Mouse (Mus musculus): ENCODE measurements around the gene Sqor.
A peak's percentile ranks its signal among the peaks of the same experiment; 100 is the strongest.

Sqor gene

GRCm38 (mm10) chr2:122783730-122784129 lies 18.7 kb downstream of the Sqor start:
- DNase-seq (ENCODE audit: low read depth, low spot score) = no peak

GRCm38 (mm10) chr2:122784701-122785100 lies 19.7 kb downstream of the Sqor start:
- DNase-seq (ENCODE audit: low read depth, low spot score) = no peak

GRCm38 (mm10) chr2:122786167-122786566 lies 21.1 kb downstream of the Sqor start:
- DNase-seq (ENCODE audit: low read depth, low spot score) = no peak

- DNase-seq (ENCODE audit: low read depth, low spot score) = no peak
Observed at GRCm38 (mm10) chr2:122789311-122789710, 24.3 kb downstream of the Sqor start.

- no peak for DNase-seq (ENCODE audit: low read depth, low spot score)
Observed at GRCm38 (mm10) chr2:122789730-122790129, 24.7 kb downstream of the Sqor start.

- DNase-seq (ENCODE audit: low read depth, low spot score) = no peak
Observed at GRCm38 (mm10) chr2:122804392-122804791, 39.4 kb downstream of the Sqor start.

GRCm38 (mm10) chr2:122806040-122806439 lies 41.0 kb downstream of the Sqor start:
- no peak for DNase-seq (ENCODE audit: low read depth, low spot score)

GRCm38 (mm10) chr2:122809027-122809426 lies 44.0 kb downstream of the Sqor start:
- DNase-seq (ENCODE audit: low read depth, low spot score) = no peak

- no peak for DNase-seq (ENCODE audit: low read depth, low spot score)
Observed at GRCm38 (mm10) chr2:122816986-122817385, 51.9 kb downstream of the Sqor start.

GRCm38 (mm10) chr2:122821246-122821645 lies 56.2 kb downstream of the Sqor start:
- DNase-seq (ENCODE audit: low read depth, low spot score) = no peak

GRCm38 (mm10) chr2:122825406-122826236 lies 60.6 kb downstream of the Sqor start:
- DNase-seq (ENCODE audit: low read depth, low spot score) = peak; percentile 58

GRCm38 (mm10) chr2:122826302-122826701 lies 61.3 kb downstream of the Sqor start:
- DNase-seq (ENCODE audit: low read depth, low spot score) = no peak

- no peak for DNase-seq (ENCODE audit: low read depth, low spot score)
Observed at GRCm38 (mm10) chr2:122854636-122855035, 89.6 kb downstream of the Sqor start.

GRCm38 (mm10) chr2:122855354-122855753 lies 90.3 kb downstream of the Sqor start:
- DNase-seq (ENCODE audit: low read depth, low spot score) = no peak
